Mouse (Mus musculus) B cell, adult 2 months (primary cell): ENCODE results near the gene Hes1.
A peak's percentile ranks its signal among the peaks of the same experiment; 100 is the strongest.

Experiments
- DNase-seq, 2 experiments: peaks; one replicate each; pipeline ENCODE4 v3.0.0; 2022

Hes1 gene

GRCm38 (mm10) chr16:30063984-30064453, at the start of gene Hes1:
Hes1 (plus strand) TSS chr16:30064384.
- peak; percentile 91 for DNase-seq

- no peak for DNase-seq
Observed at GRCm38 (mm10) chr16:30016064-30016463, 48.1 kb upstream of the Hes1 start.

GRCm38 (mm10) chr16:30020124-30020523, 44.1 kb upstream of the Hes1 start:
- no peak for DNase-seq

GRCm38 (mm10) chr16:30022352-30022751, 41.8 kb upstream of the Hes1 start:
- no peak for DNase-seq

DNA sequence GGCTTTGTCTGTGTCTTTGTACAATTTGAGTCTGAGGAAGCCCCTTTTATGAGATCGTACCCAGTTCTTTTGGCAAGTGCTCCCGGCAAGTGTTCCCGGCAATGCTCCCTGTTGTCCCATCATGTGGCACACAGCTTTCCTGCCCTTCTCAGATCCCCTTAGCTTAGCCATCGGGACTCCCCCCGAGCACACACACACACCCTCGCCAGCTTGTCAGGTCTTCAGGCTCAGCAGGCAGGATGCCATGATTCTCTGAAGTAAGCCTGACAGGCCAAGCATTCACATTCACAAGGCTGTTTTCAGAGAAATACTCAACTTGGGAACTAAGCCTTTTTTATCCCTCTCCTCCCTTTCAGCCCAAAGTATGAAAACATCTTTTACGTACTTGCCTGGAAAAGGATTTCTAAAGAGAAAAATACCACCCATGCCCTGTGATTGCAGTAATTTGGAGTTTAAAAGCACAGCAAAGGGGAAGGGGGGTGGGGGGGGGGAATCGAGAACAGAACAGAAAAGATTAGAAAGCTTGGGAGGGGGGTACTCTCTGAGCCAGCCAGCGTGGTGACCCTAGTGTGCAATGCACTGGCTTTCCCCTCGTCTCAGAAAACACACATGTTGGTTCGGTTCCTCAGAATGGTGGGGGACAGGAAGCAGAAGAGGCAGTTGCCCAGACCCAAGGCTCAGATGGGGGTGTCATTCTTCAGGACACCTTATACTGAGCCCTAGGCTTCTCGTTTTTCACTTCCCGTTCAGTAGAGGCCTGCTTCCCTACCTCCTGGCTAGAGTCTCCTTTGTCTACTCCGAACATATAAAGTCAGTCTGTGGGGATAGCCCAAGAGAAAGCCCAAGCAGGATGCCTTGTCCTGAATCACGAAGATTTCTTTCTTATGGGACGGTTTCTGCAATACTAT, 41.0 kb upstream of the Hes1 start:
- DNase-seq, result peak; percentile 63 to 70

- peak; percentile 85 to 88 for DNase-seq
Observed at GRCm38 (mm10) chr16:30024681-30025262, 39.4 kb upstream of the Hes1 start.

GRCm38 (mm10) chr16:30028184-30028583, 36.0 kb upstream of the Hes1 start:
- DNase-seq, result no peak

DNA sequence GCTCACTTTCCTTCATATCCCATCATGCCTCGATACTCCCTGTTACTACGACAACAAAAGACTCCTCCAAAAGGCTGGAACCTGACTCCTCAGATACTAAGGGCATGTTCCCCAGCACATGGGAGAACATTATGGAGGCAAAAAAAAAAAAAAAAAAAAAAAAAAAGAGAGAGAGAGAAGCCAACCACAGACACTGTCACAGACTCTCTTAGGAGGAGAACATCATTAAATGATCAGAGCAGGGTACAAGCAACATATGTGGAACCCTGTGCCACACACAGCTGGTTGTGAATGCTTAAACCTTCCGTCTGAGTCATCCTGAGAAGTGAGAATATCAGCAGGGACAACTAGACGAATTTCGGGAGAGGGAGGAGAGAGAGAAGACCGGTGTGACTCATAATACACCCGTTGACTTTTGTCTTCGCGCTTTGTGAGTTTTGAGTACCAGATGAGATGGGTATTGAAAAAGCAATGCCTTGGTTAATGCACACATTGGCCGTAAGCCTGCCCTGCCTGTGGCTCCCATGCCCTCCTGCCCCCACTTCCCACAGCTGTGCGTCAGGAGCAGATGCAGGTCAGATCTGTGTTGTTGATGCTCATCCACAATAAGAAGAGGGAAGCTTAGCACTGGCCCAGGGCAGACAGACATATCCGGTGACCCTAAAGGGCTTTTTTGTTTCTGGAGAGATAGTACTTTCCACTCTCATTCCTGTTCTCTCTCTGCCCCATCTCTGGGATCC, 34.8 kb upstream of the Hes1 start:
- DNase-seq, result no peak

- DNase-seq, result peak; percentile 50 to 53
Observed at GRCm38 (mm10) chr16:30032326-30032904, 31.8 kb upstream of the Hes1 start.

DNA sequence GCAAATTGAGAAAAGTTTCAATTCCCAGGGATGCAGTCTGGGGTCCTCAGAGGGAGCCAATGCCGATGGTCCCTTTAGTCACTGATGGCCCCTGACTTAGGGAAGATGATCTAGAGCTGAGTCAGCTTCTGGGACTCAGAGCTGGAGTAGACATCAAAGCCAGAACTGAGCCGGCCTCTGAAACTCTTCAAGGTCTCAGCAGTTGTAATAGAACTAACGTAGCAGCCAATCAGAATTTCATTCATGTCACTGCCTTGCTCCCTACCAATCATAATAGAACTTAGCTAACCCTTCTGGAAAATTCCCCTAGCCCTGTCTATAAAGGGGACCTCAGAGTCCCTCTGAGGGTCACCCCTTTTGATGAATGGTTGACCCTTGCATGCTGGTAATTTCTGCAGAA, 30.8 kb upstream of the Hes1 start:
- DNase-seq, result no peak

DNA sequence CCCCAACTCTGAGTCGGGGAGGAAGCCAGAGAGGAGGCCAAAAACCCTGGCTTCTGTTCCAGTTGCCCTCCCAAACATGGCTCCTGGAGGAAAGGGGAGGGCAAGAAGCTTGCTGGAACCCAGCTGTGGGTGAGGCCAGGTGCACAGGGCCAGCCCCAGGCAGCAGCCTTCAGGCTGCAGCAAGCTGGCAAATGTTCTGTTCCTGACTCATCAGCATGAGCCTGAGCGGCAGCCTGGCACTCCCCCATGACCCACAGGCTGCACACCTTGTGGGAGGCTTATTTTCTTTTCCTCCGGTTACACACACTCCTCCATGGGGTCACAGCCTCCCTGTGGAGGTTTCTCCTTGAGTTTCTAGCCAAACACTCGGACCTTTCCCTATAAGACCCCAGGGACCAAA, 30.2 kb upstream of the Hes1 start:
- no peak for DNase-seq

DNA sequence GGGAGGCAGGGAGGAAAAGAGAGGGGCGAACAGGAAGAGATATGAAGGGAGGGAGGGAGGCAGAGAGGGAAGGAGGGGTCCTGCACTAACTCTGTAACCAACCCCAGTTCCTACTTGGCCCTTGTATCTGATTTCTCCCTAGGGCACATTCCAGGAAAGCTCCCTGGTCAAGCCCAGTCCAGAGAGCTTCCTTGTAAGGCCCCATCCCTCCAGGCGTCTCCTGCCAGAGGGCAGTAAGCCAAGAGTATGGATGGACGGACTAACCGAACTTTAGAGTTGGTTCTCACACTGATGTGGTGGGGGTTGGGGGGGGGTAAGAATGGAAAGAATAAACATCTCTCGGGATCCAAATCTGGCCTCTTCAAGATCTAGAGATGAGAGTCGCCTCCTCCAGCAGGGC, 29.7 kb upstream of the Hes1 start:
- DNase-seq, result no peak

GRCm38 (mm10) chr16:30034979-30035440, 29.2 kb upstream of the Hes1 start:
- DNase-seq, result peak; percentile 44 to 49

DNA sequence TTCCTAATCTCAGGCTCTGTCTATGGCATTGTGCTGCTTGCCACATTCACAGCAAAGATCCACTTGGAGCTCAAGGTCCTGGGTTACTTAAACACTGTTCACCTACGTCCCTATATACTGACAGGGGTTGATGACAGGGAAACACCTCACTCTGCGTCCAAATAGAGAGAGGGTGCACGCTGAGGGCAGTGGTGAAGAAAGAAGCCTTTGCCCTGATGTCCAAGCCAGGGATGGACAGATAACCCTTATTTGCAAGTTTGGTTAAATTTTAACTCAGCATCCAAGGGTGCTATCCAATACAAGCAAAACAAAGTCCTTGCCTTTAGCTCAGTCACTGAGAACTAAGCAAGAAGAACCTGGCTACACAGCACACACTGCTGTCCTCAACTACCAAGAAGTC, 28.1 kb upstream of the Hes1 start:
- no peak for DNase-seq

DNA sequence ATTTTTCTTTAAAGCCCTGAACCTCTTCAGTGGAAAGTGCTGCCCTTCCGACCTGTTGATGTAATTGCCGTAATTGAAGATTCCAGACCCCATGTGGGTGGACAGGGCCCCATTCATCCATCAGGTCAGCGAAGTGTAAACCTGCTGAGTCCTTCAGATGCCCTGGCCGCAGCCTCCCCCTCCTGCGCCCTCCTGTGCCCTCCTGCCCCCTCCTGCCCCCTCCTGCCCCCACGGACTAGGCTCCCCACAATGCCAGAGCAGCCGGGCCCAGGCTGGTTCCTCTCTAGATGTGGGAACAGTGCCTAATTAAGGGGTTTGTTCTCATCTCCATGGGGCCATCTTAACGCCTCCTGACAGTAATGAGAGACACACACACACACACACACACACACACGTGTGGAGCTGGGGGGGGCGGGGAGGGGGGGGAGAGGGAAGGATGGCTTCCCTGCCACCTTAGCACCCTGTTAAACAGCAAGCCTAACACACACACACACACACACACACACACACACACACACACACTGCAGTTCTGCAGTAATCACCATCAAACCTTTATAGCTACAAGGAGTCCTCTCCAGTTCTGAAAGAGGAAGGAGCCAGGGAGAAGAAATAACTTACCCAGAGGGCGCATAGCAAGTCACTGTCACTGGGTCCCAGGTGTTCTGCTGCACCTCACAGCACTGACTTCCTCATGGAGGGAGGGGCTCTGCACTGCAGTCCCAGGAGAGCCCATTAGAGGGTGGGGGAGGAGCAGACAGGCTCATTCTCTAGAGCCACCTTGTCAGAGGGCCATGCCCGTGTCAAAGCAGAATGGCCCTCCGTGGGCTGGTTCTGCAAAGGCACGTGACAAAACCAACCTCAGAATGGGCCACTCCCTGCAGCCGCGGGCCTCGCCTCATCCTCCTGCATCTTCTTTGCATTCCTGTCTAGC, 25.3 kb upstream of the Hes1 start:
- DNase-seq, result peak; percentile 87 to 92

- no peak for DNase-seq
Observed at GRCm38 (mm10) chr16:30039841-30040240, 24.3 kb upstream of the Hes1 start.

GRCm38 (mm10) chr16:30042859-30043258, 21.3 kb upstream of the Hes1 start:
- no peak for DNase-seq

- DNase-seq, result no peak
Observed at GRCm38 (mm10) chr16:30045615-30046014, 18.6 kb upstream of the Hes1 start.

DNA sequence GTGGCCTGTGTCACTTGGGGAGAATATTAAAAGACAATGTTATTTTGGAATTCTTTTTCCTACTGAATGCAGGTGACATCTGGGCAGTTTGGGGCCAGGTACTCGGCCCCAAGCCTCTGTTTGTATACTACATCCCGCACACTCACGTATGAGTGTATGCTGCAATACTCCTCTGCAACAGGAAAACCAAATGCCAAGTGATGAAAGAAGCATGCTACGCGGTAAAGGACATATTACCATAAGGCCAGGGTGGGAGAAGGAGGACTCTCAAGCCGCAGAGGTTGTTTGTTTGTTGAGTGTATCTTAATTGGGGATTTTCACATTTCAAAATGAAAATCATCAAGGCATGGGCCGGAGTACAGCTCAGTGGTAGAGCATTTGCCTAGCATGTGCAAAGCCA, 17.2 kb upstream of the Hes1 start:
- no peak for DNase-seq

GRCm38 (mm10) chr16:30047421-30047831, 16.8 kb upstream of the Hes1 start:
- no peak for DNase-seq

DNA sequence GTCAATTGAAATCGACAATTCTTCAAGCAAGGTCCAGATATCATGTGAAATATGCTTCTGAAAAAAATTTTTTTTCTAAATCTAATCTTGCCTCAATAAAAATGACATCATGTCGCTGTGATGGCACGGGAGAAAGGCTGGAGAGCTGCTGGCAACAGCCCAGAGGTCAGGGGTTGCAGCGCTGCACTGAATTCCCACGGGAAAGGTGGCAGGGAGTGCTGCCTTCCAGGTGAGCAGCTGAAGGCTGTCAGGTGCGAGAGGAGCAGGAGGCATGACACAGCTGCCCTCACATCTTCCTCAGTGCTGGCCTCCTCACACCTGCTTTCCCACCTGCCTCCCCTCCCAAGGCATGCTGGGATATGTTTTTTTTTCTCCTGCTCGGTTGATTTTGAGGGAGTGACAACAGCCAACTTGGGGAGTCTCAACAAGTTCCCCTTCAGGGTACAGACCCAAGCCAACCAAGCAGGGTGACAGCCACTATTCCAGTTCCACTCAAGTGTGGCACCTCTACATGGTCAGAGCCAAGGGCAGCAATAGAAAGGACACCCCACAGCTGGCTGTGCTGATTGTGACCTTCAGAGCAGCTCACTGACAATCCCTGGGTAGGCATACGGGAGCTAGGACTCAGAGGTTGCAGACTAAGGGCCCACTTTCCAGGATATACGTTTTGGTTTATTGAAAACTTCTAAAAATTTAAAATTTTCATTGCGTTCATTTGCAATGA, 13.3 kb upstream of the Hes1 start:
- DNase-seq, result no peak
